Mouse (Mus musculus): ENCODE results near the gene Tmco5b.

The Tmco5b gene

GRCm38 (mm10) chr2:113285432-113285831 is at the start of gene Tmco5b:
Tmco5b (plus strand) TSS chr2:113285732.
- DNase-seq (ENCODE audit: low spot score): no peak

GRCm38 (mm10) chr2:113236993-113237392 is 48.5 kb upstream of the Tmco5b start:
- DNase-seq (ENCODE audit: low spot score): no peak

- DNase-seq (ENCODE audit: low spot score): no peak
Measured at GRCm38 (mm10) chr2:113238871-113239270, 46.7 kb upstream of the Tmco5b start.

GRCm38 (mm10) chr2:113302349-113303239 is 17.1 kb downstream of the Tmco5b start:
- peak; percentile 27 for DNase-seq (ENCODE audit: low spot score)

GRCm38 (mm10) chr2:113303240-113303538 is 17.7 kb downstream of the Tmco5b start:
- DNase-seq (ENCODE audit: low spot score): no peak

- peak; percentile 64 for DNase-seq (ENCODE audit: low spot score)
Measured at GRCm38 (mm10) chr2:113305339-113305738, 19.8 kb downstream of the Tmco5b start.

GRCm38 (mm10) chr2:113311211-113311610 is 25.7 kb downstream of the Tmco5b start:
- DNase-seq (ENCODE audit: low spot score): no peak

- DNase-seq (ENCODE audit: low spot score): no peak
Measured at GRCm38 (mm10) chr2:113323016-113323415, 37.5 kb downstream of the Tmco5b start.

- no peak for DNase-seq (ENCODE audit: low spot score)
Measured at GRCm38 (mm10) chr2:113333799-113334541, 48.4 kb downstream of the Tmco5b start.

GRCm38 (mm10) chr2:113335561-113336294 is 50.2 kb downstream of the Tmco5b start:
- DNase-seq (ENCODE audit: low spot score): peak; percentile 39

GRCm38 (mm10) chr2:113344536-113344935 is 59.0 kb downstream of the Tmco5b start:
- DNase-seq (ENCODE audit: low spot score): no peak

Data from left cerebral cortex, adult 11 months (tissue).